Mouse (Mus musculus) heart, postnatal 4 days (tissue): Measurements from ENCODE around the gene Syvn1. TPM values are rescaled to one million over a fixed set of nuclear protein-coding genes. Genes with fewer than 3 reads are reported as not detected.

Experiments used
- DNase-seq: peaks from one replicate; pipeline ENCODE4 v3.0.0; 2021
- total RNA-seq, 2 experiments: library from RNA; stranded (reverse); gene quantifications; 2 replicates each; pipeline ENCODE4 v1.2.3; 2021

The Syvn1 gene
- total RNA-seq: 10 to 100 TPM; 16.2 to 16.4 TPM

GRCm38 (mm10) chr19:6046294-6047153 lies at the start of gene Syvn1:
Gene Syvn1 (plus strand): TSS chr19:6046576.
- DNase-seq: peak; percentile 89

- DNase-seq: no peak
Observed at GRCm38 (mm10) chr19:5998180-5998579, 48.2 kb upstream of the Syvn1 start.

GRCm38 (mm10) chr19:5999969-6000368 lies 46.4 kb upstream of the Syvn1 start:
- DNase-seq: no peak

GRCm38 (mm10) chr19:6005541-6005940 lies 40.8 kb upstream of the Syvn1 start:
- DNase-seq: no peak

- DNase-seq: no peak
Observed at GRCm38 (mm10) chr19:6007013-6007412, 39.4 kb upstream of the Syvn1 start.

- no peak for DNase-seq
Observed at GRCm38 (mm10) chr19:6009137-6009536, 37.2 kb upstream of the Syvn1 start.

GRCm38 (mm10) chr19:6013691-6014090 lies 32.7 kb upstream of the Syvn1 start:
- no peak for DNase-seq

GRCm38 (mm10) chr19:6014991-6015510 lies 31.3 kb upstream of the Syvn1 start:
- DNase-seq: peak; percentile 45

GRCm38 (mm10) chr19:6015511-6016315 lies 30.7 kb upstream of the Syvn1 start, which contains the start of gene Capn1:
Gene Capn1 (minus strand): TSS chr19:6015897.
- DNase-seq: peak; percentile 81

GRCm38 (mm10) chr19:6016532-6016931 lies 29.8 kb upstream of the Syvn1 start:
- DNase-seq: no peak

- DNase-seq: peak; percentile 91
Observed at GRCm38 (mm10) chr19:6018142-6019089, 28.0 kb upstream of the Syvn1 start.

- DNase-seq: no peak
Observed at GRCm38 (mm10) chr19:6020276-6020675, 26.1 kb upstream of the Syvn1 start.

GRCm38 (mm10) chr19:6023059-6023458 lies 23.3 kb upstream of the Syvn1 start:
- no peak for DNase-seq

GRCm38 (mm10) chr19:6023930-6024329 lies 22.4 kb upstream of the Syvn1 start:
- DNase-seq: no peak

GRCm38 (mm10) chr19:6028991-6029390 lies 17.4 kb upstream of the Syvn1 start:
- no peak for DNase-seq

- DNase-seq: no peak
Observed at GRCm38 (mm10) chr19:6029426-6029825, 16.9 kb upstream of the Syvn1 start.

- no peak for DNase-seq
Observed at GRCm38 (mm10) chr19:6030520-6031280, 15.7 kb upstream of the Syvn1 start.

- no peak for DNase-seq
Observed at GRCm38 (mm10) chr19:6035966-6036585, 10.3 kb upstream of the Syvn1 start.

GRCm38 (mm10) chr19:6037695-6038094 lies 8.7 kb upstream of the Syvn1 start:
- DNase-seq: no peak

GRCm38 (mm10) chr19:6038326-6038725 lies 8.1 kb upstream of the Syvn1 start:
- DNase-seq: no peak

GRCm38 (mm10) chr19:6040002-6040401 lies 6.4 kb upstream of the Syvn1 start:
- DNase-seq: no peak
